Mouse (Mus musculus) T-helper 2 cell (primary cell): ENCODE results near the gene Gm11146.

Experiments used
- in situ Hi-C: fragments of 300-600 bp; cut with MboI, MseI; formaldehyde crosslinking; loops from one replicate; pipeline ENCODE4 v1.15.1; 2025; ENCODE audit warnings: high pct_unique_total_duplicates

The Gm11146 gene

GRCm38 (mm10) chr16:77556446-77557105 lies 45.3 kb downstream of the Gm11146 start:
- in situ Hi-C loops = no loop called here

GRCm38 (mm10) chr16:77551051-77551450 lies 50.8 kb downstream of the Gm11146 start:
- in situ Hi-C loops = no loop called here
